Mouse (Mus musculus) heart, embryonic 14.5 days (tissue): ENCODE measurements around the gene Trib3. TPM values are rescaled to one million over a fixed set of nuclear protein-coding genes. Genes with fewer than 3 reads are reported as not detected.

Experiments
- ATAC-seq: fragments of 200-750 bp; cut with Nextera tagmentation; 2 replicates; pipeline ENCODE4 v1.8.0; 2017; ENCODE audit warnings: low read depth, moderate TSS enrichment; ENCODE audit not compliant: insufficient number of reproducible peaks, insufficient read depth, low FRiP score
- H3K27ac ChIP-seq, 2 experiments: fragments of 200-500 bp in 1 of 2; fragments of 300-500 bp in 1 of 2; sonication (generic) in 1 of 2; replicated peaks in 1 of 2; 2 replicates each; pipeline ENCODE4 v1.5.1; 2012 to 2014; ENCODE audit warnings: low read depth in 2 of 2, low read length in 2 of 2, control low read depth in 1 of 2, mild to moderate bottlenecking in 1 of 2, mixed read lengths in 1 of 2; ENCODE audit not compliant: control insufficient read depth in 1 of 2, insufficient read depth in 1 of 2
- H3K27me3 ChIP-seq: fragments of 300-500 bp; sonication (generic); 2 replicates; pipeline ENCODE4 v1.6.1; 2014; ENCODE audit warnings: mild to moderate bottlenecking, low read length, control low read depth; ENCODE audit not compliant: control insufficient read depth, insufficient read depth
- H3K36me3 ChIP-seq: fragments of 300-500 bp; sonication (generic); 2 replicates; pipeline ENCODE4 v1.6.1; 2014; ENCODE audit warnings: mild to moderate bottlenecking, control low read depth, low read length, mixed read lengths; ENCODE audit not compliant: control insufficient read depth, insufficient read depth
- H3K4me1 ChIP-seq, 2 experiments: fragments of 200-500 bp in 1 of 2; fragments of 300-500 bp in 1 of 2; sonication (generic) in 1 of 2; 2 replicates each; pipeline ENCODE4 v1.6.1; 2012 to 2014; ENCODE audit warnings: low read length in 2 of 2, control low read depth in 1 of 2, mixed read lengths in 1 of 2; ENCODE audit not compliant: control insufficient read depth in 2 of 2, insufficient read depth in 2 of 2
- H3K4me2 ChIP-seq: fragments of 300-500 bp; sonication (generic); 2 replicates; pipeline ENCODE4 v1.6.1; 2014; ENCODE audit warnings: mild to moderate bottlenecking, low read length
- H3K4me3 ChIP-seq, 2 experiments: fragments of 200-500 bp in 1 of 2; fragments of 300-500 bp in 1 of 2; sonication (generic) in 1 of 2; 2 replicates each; pipeline ENCODE4 v1.5.1; 2012 to 2014; ENCODE audit warnings: low read length in 2 of 2, mild to moderate bottlenecking in 2 of 2, control low read depth in 1 of 2, low read depth in 1 of 2, moderate library complexity in 1 of 2; ENCODE audit not compliant: control insufficient read depth in 1 of 2, insufficient read depth in 1 of 2
- H3K9ac ChIP-seq: fragments of 300-500 bp; sonication (generic); 2 replicates; pipeline ENCODE4 v1.6.1; 2014; ENCODE audit warnings: mild to moderate bottlenecking, low read length
- H3K9me3 ChIP-seq: fragments of 300-500 bp; sonication (generic); 2 replicates; pipeline ENCODE4 v1.6.1; 2016; ENCODE audit warnings: low read length, control low read depth; ENCODE audit not compliant: control insufficient read depth
- WGBS: fragments of 180-500 bp; shearing (Covaris S2); extraction: QIAGEN DNeasy Blood & Tissue Kit; methylation state at CpG from one replicate; pipeline ENCODE4 v1.1.7; 2014; 5-methylcytosine and 5-hydroxymethylcytosine counted together
- polyA plus RNA-seq: library from polyadenylated mRNA; unstranded; fragments of >200 nt; fragmentation: Nextera tagmentation; extraction: Ambion mirVana; gene quantifications from 2 replicates; pipeline ENCODE4 v1.2.1, GENCODE M21; 2014

Gene Trib3
- polyA plus RNA-seq: 1.8 and 1.9 TPM in 2 replicates

GRCm38 (mm10) chr2:152343329-152344213, at the start of gene Trib3:
Gene Trib3 (minus strand): TSS chr2:152344032.
- Histone ChIP-seq H3K4me1 (peaks cover 9 to 11% of the 10 kb centered on the region in 2 experiments), H3K27me3 (no peaks in the 10 kb centered on the region), H3K27ac (peak within 1 kb of the TSS; percentile 28 to 53; a peak in 2 of 4 replicates), H3K9ac (peak within 1 kb of the TSS; percentile 75), H3K4me3 (peak within 1 kb of the TSS; percentile 47 to 57), H3K36me3 (no peaks in the 10 kb centered on the region), H3K4me2 (peak within 1 kb of the TSS; percentile 84), H3K9me3 (no peaks in the 10 kb centered on the region)
- peak; percentile 86 for ATAC-seq
- under 1% methylated on average over 52 of the region's 52 CpGs for WGBS

- peak overlapping the region; percentile 60 to 61 for H3K27ac ChIP-seq
- WGBS: 47% methylated on average over 9 of the region's 9 CpGs
- ATAC-seq: no peak
- H3K4me2 ChIP-seq: peak overlapping the region; percentile 97
- no peaks in the 10 kb centered on the region for H3K27me3 ChIP-seq
- peaks cover 14 to 28% of the 10 kb centered on the region in 2 experiments for H3K4me1 ChIP-seq
- H3K36me3 ChIP-seq: peaks cover 17% of the 10 kb centered on the region
- no peaks in the 10 kb centered on the region for H3K9me3 ChIP-seq
- H3K9ac ChIP-seq: peak overlapping the region; percentile 41; the same call in 1 of the 2 replicates
- H3K4me3 ChIP-seq: no peak overlapping the region; a peak in 1 of 4 replicates
Observed at GRCm38 (mm10) chr2:152393225-152394017, 49.6 kb upstream of the Trib3 start.

- no peak overlapping the region for H3K27ac ChIP-seq
- no peaks in the 10 kb centered on the region for H3K27me3 ChIP-seq
- H3K4me2 ChIP-seq: no peak overlapping the region
- H3K4me3 ChIP-seq: no peak overlapping the region
- H3K36me3 ChIP-seq: peaks cover 17% of the 10 kb centered on the region
- H3K9me3 ChIP-seq: no peaks in the 10 kb centered on the region
- H3K9ac ChIP-seq: no peak overlapping the region
- peaks cover 14 to 28% of the 10 kb centered on the region in 2 experiments for H3K4me1 ChIP-seq
- no peak for ATAC-seq
- 15% methylated on average over 3 of the region's 3 CpGs for WGBS
Observed at GRCm38 (mm10) chr2:152392786-152393185, 49.0 kb upstream of the Trib3 start.

- Histone ChIP-seq H3K4me3 (no peak overlapping the region), H3K27me3 (no peaks in the 10 kb centered on the region), H3K27ac (no peak overlapping the region), H3K9ac (no peak overlapping the region), H3K36me3 (no peaks in the 10 kb centered on the region), H3K4me2 (no peak overlapping the region), H3K4me1 (no peaks in the 10 kb centered on the region), H3K9me3 (peaks cover 3% of the 10 kb centered on the region; the same call in 1 of the 2 replicates)
- 77% methylated on average over 4 of the region's 4 CpGs for whole genome bisulfite sequencing
- no peak for ATAC-seq
Observed at GRCm38 (mm10) chr2:152384191-152384590, 40.4 kb upstream of the Trib3 start.

GRCm38 (mm10) chr2:152376345-152376741, 32.5 kb upstream of the Trib3 start, which contains the start of gene Nrsn2:
Gene Nrsn2 (minus strand): TSS chr2:152376638.
- H3K27me3 ChIP-seq: peaks cover 11% of the 10 kb centered on the region; the same call in 1 of the 2 replicates
- 2% methylated on average over 16 of the region's 16 CpGs for WGBS
- no peak within 1 kb of the TSS for H3K27ac ChIP-seq
- H3K4me1 ChIP-seq: peaks cover 6 to 13% of the 10 kb centered on the region in 2 experiments; a peak in 3 of 4 replicates
- peak within 1 kb of the TSS; percentile 51 for H3K4me2 ChIP-seq
- no peaks in the 10 kb centered on the region for H3K9me3 ChIP-seq
- no peaks in the 10 kb centered on the region for H3K36me3 ChIP-seq
- peak within 1 kb of the TSS; percentile 51 for H3K9ac ChIP-seq
- H3K4me3 ChIP-seq: 0 out of 4 replicates have a peak within 1 kb of the TSS, but pooled peaks have one; percentile 9
- no peak for ATAC-seq

- no peak for ATAC-seq
- 8% methylated on average over 21 of the region's 21 CpGs for WGBS
- H3K9ac ChIP-seq: peak overlapping the region; percentile 51
Observed at GRCm38 (mm10) chr2:152375652-152376344, 32.0 kb upstream of the Trib3 start.

GRCm38 (mm10) chr2:152373547-152373946, 29.7 kb upstream of the Trib3 start:
- Histone ChIP-seq H3K27ac (no peak overlapping the region), H3K4me1 (peaks cover 6 to 15% of the 10 kb centered on the region in 2 experiments; a peak in 3 of 4 replicates), H3K9me3 (no peaks in the 10 kb centered on the region), H3K36me3 (no peaks in the 10 kb centered on the region), H3K9ac (no peak overlapping the region), H3K4me3 (no peak overlapping the region), H3K27me3 (peaks cover 11% of the 10 kb centered on the region; the same call in 1 of the 2 replicates), H3K4me2 (no peak overlapping the region)
- WGBS: 76% methylated on average over 9 of the region's 9 CpGs
- ATAC-seq: no peak

More at GRCm38 (mm10) chr2:152375652-152376344, 32.0 kb upstream of the Trib3 start:
- H3K36me3 ChIP-seq: no peaks in the 10 kb centered on the region
- H3K27ac ChIP-seq: no peak overlapping the region
- H3K9me3 ChIP-seq: no peaks in the 10 kb centered on the region
- 0 out of 4 replicates have a peak overlapping the region, but pooled peaks have one; percentile 9 for H3K4me3 ChIP-seq
- H3K27me3 ChIP-seq: peaks cover 11% of the 10 kb centered on the region; the same call in 1 of the 2 replicates
- H3K4me2 ChIP-seq: peak overlapping the region; percentile 51
- peaks cover 6 to 13% of the 10 kb centered on the region in 2 experiments; a peak in 3 of 4 replicates for H3K4me1 ChIP-seq
